ENCODE assay signal across 12 mouse cellular contexts in the genomic region with DNA sequence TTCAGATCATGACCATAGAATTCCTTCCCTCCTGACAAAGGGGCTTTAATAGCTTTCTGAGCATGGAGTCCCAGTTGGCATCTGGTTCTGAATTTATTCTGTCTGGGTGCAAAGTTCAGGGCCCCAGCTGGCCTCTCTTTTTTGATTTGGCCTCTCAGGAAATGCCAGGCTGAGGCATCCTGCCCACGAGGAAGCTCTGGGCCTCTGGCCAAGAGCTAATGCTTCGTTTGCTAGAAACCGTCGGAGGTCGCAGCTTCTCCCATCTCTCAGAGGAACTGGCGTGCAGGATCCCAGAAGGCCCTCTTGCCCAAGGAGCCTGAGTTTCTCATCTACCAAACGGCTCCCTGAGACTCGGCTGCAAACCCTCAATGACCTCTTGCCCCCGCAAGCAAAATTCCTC. TPM values are rescaled to one million over a fixed set of nuclear protein-coding genes. Genes with fewer than 3 reads are reported as not detected.
DNase-seq lines count a peak whose midpoint lies in the region; ATAC-seq and TF ChIP-seq lines count a peak whose summit lies in the region.
"Had no signal": no experiment of that assay in that cellular context is flagged by ENCODE, and none has a peak within 500 bp of the region (broad histone marks: within the 10 kb centered on the region; RNA-seq: fewer than 3 reads in every experiment).

No protein-coding gene starts in this region.

- H3K4me1 ChIP-seq in heart, embryonic 13.5 days, result peaks cover 43% of the 10 kb centered on the region
- peaks cover 31% of the 10 kb centered on the region for H3K4me1 ChIP-seq in hindbrain, embryonic 14.5 days (replicated peaks; ENCODE audit: control insufficient read depth, insufficient read depth, low read length)
- peaks cover 35% of the 10 kb centered on the region for H3K4me1 ChIP-seq in limb, embryonic 12.5 days (replicated peaks)

- WGBS in heart, embryonic 13.5 days, result 19% methylated on average over 9 of the region's 9 CpGs
- 21% methylated on average over 9 of the region's 9 CpGs for WGBS in hindbrain, embryonic 14.5 days
- 17% methylated on average over 9 of the region's 9 CpGs for WGBS in limb, embryonic 12.5 days

- no peak for ATAC-seq in heart, embryonic 13.5 days (ENCODE audit: extremely low read depth, insufficient number of reproducible peaks, low FRiP score, low TSS enrichment)
- no peak for ATAC-seq in hindbrain, embryonic 14.5 days (ENCODE audit: low FRiP score)
- no peak for ATAC-seq in limb, embryonic 12.5 days (ENCODE audit: insufficient number of reproducible peaks, insufficient read depth, low FRiP score, low TSS enrichment, low read depth)

- H3K9me3 ChIP-seq in heart, embryonic 13.5 days, result no peaks in the 10 kb centered on the region
- no peaks in the 10 kb centered on the region for H3K9me3 ChIP-seq in hindbrain, embryonic 14.5 days (ENCODE audit: control insufficient read depth, low read length)
- no peaks in the 10 kb centered on the region for H3K9me3 ChIP-seq in limb, embryonic 12.5 days
- H3K9me3 ChIP-seq: heart, embryonic 12.5 days had no signal

- no peak overlapping the region; the same call in 1 of the 2 replicates for H3K4me3 ChIP-seq in heart, embryonic 13.5 days
- H3K4me3 ChIP-seq in hindbrain, embryonic 14.5 days (replicated peaks; ENCODE audit: low read length), result no peak overlapping the region
- H3K4me3 ChIP-seq in limb, embryonic 12.5 days (replicated peaks), result peak overlapping the region; percentile 21
- H3K4me3 ChIP-seq in layer of hippocampus, adult 2 months, result no peak overlapping the region
- H3K4me3 ChIP-seq: heart, embryonic 12.5 days had no signal

- TF ChIP-seq CTCF in layer of hippocampus, adult 2 months (conservative IDR thresholded peaks at IDR 0.05), result no peak

- DNase-seq in heart, adult 8-10 months (ENCODE audit: low spot score), result no peak
- DNase-seq in adipocyte (ENCODE audit: low spot score), result peak; percentile 73
- peak; percentile 49 for DNase-seq in hindbrain, embryonic 14.5 days (ENCODE audit: low spot score)
- no peak for DNase-seq in testis, postnatal 10 days (ENCODE audit: low spot score)
- DNase-seq in urinary bladder, adult 18-20 months (ENCODE audit: low spot score in 2 of 2), result no peak
- no peak for DNase-seq in layer of hippocampus, adult 2 months (ENCODE audit: low spot score in 2 of 2)
- DNase-seq: cerebellum, adult 11 months had no signal

- H3K36me3 ChIP-seq in heart, embryonic 13.5 days, result peaks cover 7% of the 10 kb centered on the region; the same call in 1 of the 2 replicates
- H3K36me3 ChIP-seq in hindbrain, embryonic 14.5 days (replicated peaks; ENCODE audit: control insufficient read depth, insufficient read depth), result no peaks in the 10 kb centered on the region
- H3K36me3 ChIP-seq in limb, embryonic 12.5 days, result peaks cover 21% of the 10 kb centered on the region; the same call in 1 of the 2 replicates
- H3K36me3 ChIP-seq: heart, embryonic 12.5 days had no signal

- H3K27me3 ChIP-seq in heart, embryonic 13.5 days (replicated peaks), result peaks cover 38% of the 10 kb centered on the region
- H3K27me3 ChIP-seq in hindbrain, embryonic 14.5 days (ENCODE audit: control insufficient read depth, insufficient read depth, low read length), result peaks cover 34% of the 10 kb centered on the region
- peaks cover 43% of the 10 kb centered on the region for H3K27me3 ChIP-seq in limb, embryonic 12.5 days

- peak overlapping the region; percentile 27 for H3K4me2 ChIP-seq in heart, embryonic 13.5 days
- peak overlapping the region; percentile 19 for H3K4me2 ChIP-seq in hindbrain, embryonic 14.5 days (replicated peaks)
- peak overlapping the region; percentile 44 for H3K4me2 ChIP-seq in limb, embryonic 12.5 days

- 0 out of 2 replicates have a peak overlapping the region, but pooled peaks have one; percentile 28 for H3K9ac ChIP-seq in heart, embryonic 13.5 days
- no peak overlapping the region for H3K9ac ChIP-seq in hindbrain, embryonic 14.5 days
- no peak overlapping the region for H3K9ac ChIP-seq in limb, embryonic 12.5 days (replicated peaks)
- H3K9ac ChIP-seq: heart, embryonic 12.5 days had no signal

- no peak overlapping the region for H3K27ac ChIP-seq in heart, embryonic 13.5 days (replicated peaks)
- no peak overlapping the region for H3K27ac ChIP-seq in hindbrain, embryonic 14.5 days
- H3K27ac ChIP-seq in limb, embryonic 12.5 days, result peak overlapping the region; percentile 53; the same call in 1 of the 2 replicates
- H3K27ac ChIP-seq in layer of hippocampus, adult 2 months, result no peak overlapping the region
- H3K27ac ChIP-seq: macrophage had no signal

RNA-seq across cellular contexts. Expression of gene Igfbp3, which starts 2.5 kb away (rescaled TPM):
- 34.0 and 34.5 TPM in 2 replicates for polyA plus RNA-seq in heart, embryonic 13.5 days (2015; fragmentation: Nextera tagmentation; extraction: Ambion mirVana)
- 10 to 100 TPM; 19.5 to 46.4 (median 24.3) TPM for total RNA-seq in heart, adult 8-10 months (2022)
- 19.7 and 22.3 TPM in 2 replicates for polyA plus RNA-seq in hindbrain, embryonic 14.5 days (2014; fragmentation: Nextera tagmentation; extraction: Ambion mirVana)
- polyA plus RNA-seq in limb, embryonic 12.5 days (2016; fragmentation: Nextera tagmentation; extraction: Ambion mirVana), result 122 and 126 TPM in 2 replicates
- 10 to 100 TPM; 10.2 to 11.1 TPM for total RNA-seq in layer of hippocampus, adult 2 months (2021)
- polyA plus RNA-seq: macrophage had no signal

RNA-seq across cellular contexts. Expression of gene Igfbp1, which starts 13.6 kb away (rescaled TPM):
- polyA plus RNA-seq in heart, embryonic 13.5 days (2015; fragmentation: Nextera tagmentation; extraction: Ambion mirVana), result 0.37 and 2.5 TPM in 2 replicates
- not detected for total RNA-seq in heart, adult 8-10 months (2022)
- polyA plus RNA-seq in hindbrain, embryonic 14.5 days (2014; fragmentation: Nextera tagmentation; extraction: Ambion mirVana), result not detected in 2 replicates
- polyA plus RNA-seq in limb, embryonic 12.5 days (2016; fragmentation: Nextera tagmentation; extraction: Ambion mirVana), result 1.3 and 1.5 TPM in 2 replicates
- under 1 TPM in 1 of 2 experiments, not detected in 1; 0.23 TPM for total RNA-seq in layer of hippocampus, adult 2 months (2021)
- total RNA-seq: ES-E14 had no signal
- polyA plus RNA-seq: macrophage had no signal

RNA-seq across cellular contexts. Expression of gene Gm11985, which starts 22.8 kb away (rescaled TPM):
- not detected in 2 replicates for polyA plus RNA-seq in heart, embryonic 13.5 days (2015; fragmentation: Nextera tagmentation; extraction: Ambion mirVana)
- not detected for total RNA-seq in heart, adult 8-10 months (2022)
- polyA plus RNA-seq in hindbrain, embryonic 14.5 days (2014; fragmentation: Nextera tagmentation; extraction: Ambion mirVana), result not detected in 2 replicates
- not detected in 2 replicates for polyA plus RNA-seq in limb, embryonic 12.5 days (2016; fragmentation: Nextera tagmentation; extraction: Ambion mirVana)
- not detected for total RNA-seq in layer of hippocampus, adult 2 months (2021)
- total RNA-seq: ES-E14 had no signal
- polyA plus RNA-seq: heart, embryonic 12.5 days; macrophage had no signal

Comparison
In these comparisons a context has a peak if more than half of its experiments do, and no peak if none do; other contexts are left out.
1. DNase-seq: peak in adipocyte (single experiment) and hindbrain, embryonic 14.5 days (single experiment); none in heart, adult 8-10 months (single experiment), testis, postnatal 10 days (single experiment), urinary bladder, adult 18-20 months (0 of 2) and layer of hippocampus, adult 2 months (0 of 2).
2. Peak in every context shown above with its lines, with median percentiles within 50 percentile points of each other: H3K4me2 ChIP-seq.